Mouse (Mus musculus): ENCODE results near the gene Dcaf15. TPM values are rescaled to one million over a fixed set of nuclear protein-coding genes. Genes with fewer than 3 reads are reported as not detected.

Gene Dcaf15
- polyA plus RNA-seq, 1 experiment from 2014 or later: 11.6 TPM

DNA sequence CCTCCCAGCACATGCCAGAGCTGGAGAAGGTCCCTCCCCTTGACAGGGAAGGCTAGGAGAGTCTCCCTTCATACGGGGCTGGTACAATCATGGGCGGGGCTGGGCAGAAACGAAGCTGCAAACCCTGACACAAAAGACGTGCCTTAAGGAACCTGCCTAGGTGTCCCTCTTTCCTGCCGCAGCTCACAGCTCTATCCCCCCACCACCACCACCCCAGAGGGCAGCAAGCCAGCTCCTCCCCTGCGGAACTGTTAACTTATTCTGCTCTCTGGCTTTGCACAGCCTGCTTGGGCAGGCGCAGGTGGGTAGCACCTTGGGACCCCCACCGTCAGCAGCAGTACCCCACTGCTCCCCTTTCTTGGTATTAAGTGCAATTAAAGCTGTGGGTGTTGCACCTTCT lies 8.5 kb downstream of the Dcaf15 start:
- no peaks in the 10 kb centered on the region for H3K4me1 ChIP-seq
- peaks cover 95% of the 10 kb centered on the region for H3K36me3 ChIP-seq
- H3K9me3 ChIP-seq (replicated peaks): no peaks in the 10 kb centered on the region
- H3K4me2 ChIP-seq: no peak overlapping the region
- no peak overlapping the region for H3K27ac ChIP-seq
- 60% methylated on average over 8 of the region's 8 CpGs for WGBS
- ATAC-seq (replicated peaks; ENCODE audit: low FRiP score): no peak
- H3K4me3 ChIP-seq (replicated peaks): no peak overlapping the region
- no peaks in the 10 kb centered on the region for H3K27me3 ChIP-seq
- no peak overlapping the region for H3K9ac ChIP-seq

DNA sequence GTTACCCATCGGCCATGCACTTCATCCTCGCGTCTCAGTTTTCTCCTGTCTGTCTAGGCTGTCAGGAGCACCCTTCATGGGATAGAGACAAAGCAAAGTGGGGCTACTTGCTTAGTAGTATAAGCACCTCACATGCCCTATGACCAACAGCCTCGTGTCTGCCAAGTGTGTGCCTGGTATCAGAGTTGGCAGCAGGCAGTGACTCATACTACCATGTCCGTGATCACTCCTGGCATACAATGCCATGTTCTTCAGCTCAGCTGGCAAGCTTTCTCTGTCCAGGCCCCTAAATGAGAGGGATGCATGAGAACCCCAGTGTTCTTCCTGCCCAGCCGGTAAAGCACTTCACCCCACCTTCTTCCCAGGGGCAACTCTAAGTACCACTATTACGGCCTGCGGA lies 14.0 kb downstream of the Dcaf15 start:
- Histone ChIP-seq H3K36me3 (peaks cover 95% of the 10 kb centered on the region), H3K27me3 (no peaks in the 10 kb centered on the region), H3K27ac (no peak overlapping the region), H3K4me3 (replicated peaks) (no peak overlapping the region), H3K4me2 (no peak overlapping the region), H3K9ac (no peak overlapping the region), H3K4me1 (no peaks in the 10 kb centered on the region), H3K9me3 (replicated peaks) (no peaks in the 10 kb centered on the region)
- ATAC-seq (replicated peaks; ENCODE audit: low FRiP score): no peak
- WGBS: 91% methylated on average over 8 of the region's 8 CpGs

DNA sequence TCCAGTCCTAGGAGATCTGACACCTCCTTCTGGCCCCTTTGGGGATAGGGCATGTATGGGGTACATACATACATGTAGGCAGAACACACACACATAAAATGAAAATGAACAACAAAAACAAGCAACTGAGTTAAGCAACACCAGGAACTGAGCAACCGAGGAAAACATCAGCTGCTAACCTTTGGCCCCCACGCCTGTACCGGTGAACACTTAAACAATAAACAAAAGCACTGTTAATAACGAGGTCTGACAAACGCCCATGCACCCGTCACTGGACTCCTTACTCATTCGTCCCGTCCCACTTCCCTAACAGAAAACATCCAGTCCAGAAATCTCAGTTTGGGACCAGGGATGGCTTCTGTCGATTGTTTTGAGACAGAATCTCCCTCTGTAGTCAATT lies 15.3 kb downstream of the Dcaf15 start:
- ATAC-seq (replicated peaks; ENCODE audit: low FRiP score): no peak
- no peak overlapping the region for H3K9ac ChIP-seq
- 75% methylated on average over 9 of the region's 9 CpGs for WGBS
- H3K4me3 ChIP-seq (replicated peaks): no peak overlapping the region
- no peaks in the 10 kb centered on the region for H3K27me3 ChIP-seq
- peaks cover 93% of the 10 kb centered on the region for H3K36me3 ChIP-seq
- H3K4me1 ChIP-seq: 0 out of 2 replicates have a peak, but pooled peaks cover 5% of the 10 kb centered on the region
- no peak overlapping the region for H3K27ac ChIP-seq
- no peak overlapping the region for H3K4me2 ChIP-seq
- no peaks in the 10 kb centered on the region for H3K9me3 ChIP-seq (replicated peaks)

DNA sequence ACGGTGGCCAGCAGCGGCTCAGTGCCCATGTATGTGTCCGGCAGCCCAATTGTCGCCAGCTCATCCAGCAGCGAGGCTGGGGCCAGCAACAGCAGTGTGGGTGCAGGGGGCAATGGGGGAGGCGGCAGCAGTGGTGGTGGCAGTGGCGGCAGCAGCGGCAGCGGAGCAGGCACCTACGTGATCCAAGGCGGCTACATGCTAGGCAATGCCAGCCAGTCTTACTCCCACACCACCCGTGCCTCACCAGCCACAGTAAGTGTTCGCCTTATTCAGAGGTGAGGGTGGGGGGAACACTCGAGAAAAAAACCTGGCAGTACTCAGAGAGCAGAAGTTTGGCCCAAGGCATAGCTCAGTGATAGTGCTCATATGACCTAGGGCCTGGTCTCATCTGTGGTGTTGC lies 16.7 kb downstream of the Dcaf15 start:
- Histone ChIP-seq H3K27me3 (no peaks in the 10 kb centered on the region), H3K4me2 (no peak overlapping the region), H3K9me3 (replicated peaks) (no peaks in the 10 kb centered on the region), H3K27ac (no peak overlapping the region), H3K4me3 (replicated peaks) (no peak overlapping the region), H3K4me1 (0 out of 2 replicates have a peak, but pooled peaks cover 5% of the 10 kb centered on the region), H3K36me3 (peaks cover 94% of the 10 kb centered on the region), H3K9ac (no peak overlapping the region)
- 95% methylated on average over 14 of the region's 14 CpGs for WGBS
- ATAC-seq (replicated peaks; ENCODE audit: low FRiP score): no peak

DNA sequence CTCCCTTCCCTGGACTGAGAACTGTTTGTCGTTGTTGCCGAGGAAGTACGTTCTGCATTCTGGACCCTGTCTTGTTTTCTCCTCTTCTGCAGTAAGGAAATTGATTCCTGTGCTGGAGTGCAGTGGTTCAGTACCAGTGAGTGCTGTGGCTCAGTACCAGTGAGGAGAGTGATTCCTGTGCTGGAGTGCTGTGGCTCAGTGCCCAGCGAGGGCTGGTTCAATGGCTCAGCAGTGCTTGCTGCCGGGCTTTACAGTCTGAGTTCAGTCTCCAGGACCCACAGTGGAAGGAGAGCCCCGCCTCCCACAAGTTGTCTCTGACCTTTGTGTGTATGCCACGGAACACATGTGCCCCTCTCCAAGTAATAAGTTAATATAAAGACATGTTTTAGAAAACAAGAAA lies 17.4 kb downstream of the Dcaf15 start:
- Histone ChIP-seq H3K27me3 (no peaks in the 10 kb centered on the region), H3K4me1 (0 out of 2 replicates have a peak, but pooled peaks cover 5% of the 10 kb centered on the region), H3K9me3 (replicated peaks) (no peaks in the 10 kb centered on the region), H3K36me3 (peaks cover 94% of the 10 kb centered on the region), H3K27ac (no peak overlapping the region), H3K9ac (no peak overlapping the region), H3K4me2 (no peak overlapping the region), H3K4me3 (replicated peaks) (no peak overlapping the region)
- no peak for ATAC-seq (replicated peaks; ENCODE audit: low FRiP score)
- 88% methylated on average over 7 of the region's 7 CpGs for WGBS

DNA sequence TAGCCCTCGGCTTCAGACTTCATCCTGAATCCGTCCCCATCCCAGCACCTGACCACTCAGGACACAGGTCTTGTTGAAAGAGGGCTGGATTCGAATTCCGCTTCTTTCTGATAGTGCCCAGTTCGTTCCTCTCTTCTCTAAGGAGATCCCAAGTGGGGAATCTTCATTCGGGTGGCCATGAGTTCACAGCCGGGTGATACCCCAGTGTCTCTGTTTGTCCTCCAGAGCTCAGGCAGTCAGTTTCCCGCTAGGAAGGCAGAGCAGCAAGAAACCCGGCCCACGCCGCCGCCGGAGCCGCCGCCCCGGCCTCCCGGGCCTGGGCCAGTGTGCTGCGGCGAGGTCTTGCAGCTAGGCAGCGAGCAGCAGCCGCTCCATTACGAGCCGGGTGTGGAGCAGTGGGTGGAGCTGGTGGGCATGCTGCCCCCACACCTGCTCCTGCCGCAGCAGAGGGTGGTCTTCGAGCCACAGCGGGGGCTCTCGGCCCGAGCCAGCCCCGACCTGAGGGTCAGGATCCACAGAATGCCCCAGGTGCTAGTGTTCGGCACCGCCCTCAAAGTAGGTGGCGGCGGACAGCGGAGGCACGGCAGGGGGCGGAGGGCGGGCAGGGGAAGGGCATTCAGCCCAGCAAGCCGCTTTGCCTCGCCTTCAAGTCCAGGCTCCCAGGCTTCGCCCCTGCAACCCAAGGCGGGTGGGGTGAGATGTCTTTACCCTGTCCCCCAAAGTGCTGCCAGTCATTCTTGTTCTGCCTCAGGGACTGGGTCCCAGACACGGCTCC lies 20.0 kb downstream of the Dcaf15 start:
- Histone ChIP-seq H3K9me3 (replicated peaks) (no peaks in the 10 kb centered on the region), H3K4me2 (0 out of 2 replicates have a peak overlapping the region, but pooled peaks have one; percentile 23), H3K27me3 (no peaks in the 10 kb centered on the region), H3K36me3 (peaks cover 94% of the 10 kb centered on the region), H3K4me3 (replicated peaks) (no peak overlapping the region), H3K4me1 (0 out of 2 replicates have a peak, but pooled peaks cover 5% of the 10 kb centered on the region), H3K27ac (no peak overlapping the region), H3K9ac (no peak overlapping the region)
- WGBS: 54% methylated on average over 42 of the region's 42 CpGs
- ATAC-seq (replicated peaks; ENCODE audit: low FRiP score): no peak

DNA sequence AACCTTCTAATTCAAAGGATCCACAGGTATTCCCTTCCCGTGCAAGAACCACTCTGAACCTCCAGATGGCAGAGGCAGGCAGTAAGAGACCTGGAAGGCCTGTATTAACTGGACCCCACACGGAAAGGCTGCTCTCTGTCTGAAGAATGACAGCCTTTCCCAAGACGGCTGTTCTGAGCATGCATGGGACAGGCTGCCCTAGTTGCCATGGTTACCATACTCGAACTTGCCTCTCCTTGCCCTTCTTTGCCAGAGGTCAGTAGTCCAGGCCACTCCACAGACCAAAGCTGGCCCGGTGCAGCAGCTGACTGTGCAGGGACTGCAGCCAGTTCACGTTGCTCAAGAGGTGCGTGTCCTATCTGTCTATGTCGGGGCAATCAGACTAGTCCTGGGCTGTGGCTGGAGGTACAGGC lies 20.7 kb downstream of the Dcaf15 start:
- Histone ChIP-seq H3K4me1 (0 out of 2 replicates have a peak, but pooled peaks cover 5% of the 10 kb centered on the region), H3K36me3 (peaks cover 91% of the 10 kb centered on the region), H3K27ac (no peak overlapping the region), H3K9me3 (replicated peaks) (no peaks in the 10 kb centered on the region), H3K4me2 (no peak overlapping the region), H3K27me3 (no peaks in the 10 kb centered on the region), H3K9ac (no peak overlapping the region), H3K4me3 (replicated peaks) (no peak overlapping the region)
- WGBS: 30% methylated on average over 8 of the region's 8 CpGs
- ATAC-seq (replicated peaks; ENCODE audit: low FRiP score): peak; percentile 70

DNA sequence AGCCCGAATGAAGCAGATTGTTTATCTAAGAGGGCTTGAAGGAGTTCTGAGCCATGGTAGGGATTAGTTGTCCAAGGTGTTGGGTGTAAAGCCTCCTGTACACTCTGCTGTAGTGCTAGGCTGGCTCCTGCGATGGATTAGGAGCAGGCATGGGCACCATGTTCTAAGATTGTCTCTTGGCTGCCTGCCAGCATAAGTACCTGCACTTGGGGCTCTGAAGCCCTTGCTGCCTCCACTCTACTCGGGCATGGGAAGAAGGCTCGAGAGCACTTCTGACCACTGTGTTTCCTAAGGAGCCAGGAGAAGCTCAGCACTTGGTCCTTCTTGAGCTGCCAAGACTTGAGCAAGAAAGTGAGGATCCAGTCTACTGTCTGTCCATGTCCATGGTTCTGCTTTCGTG lies 25.4 kb downstream of the Dcaf15 start:
- Histone ChIP-seq H3K4me3 (replicated peaks) (no peak overlapping the region), H3K27me3 (no peaks in the 10 kb centered on the region), H3K27ac (no peak overlapping the region), H3K4me1 (peaks cover 17% of the 10 kb centered on the region; the same call in 1 of the 2 replicates), H3K36me3 (peaks cover 66% of the 10 kb centered on the region), H3K9me3 (replicated peaks) (no peaks in the 10 kb centered on the region), H3K4me2 (no peak overlapping the region), H3K9ac (no peak overlapping the region)
- 83% methylated on average over 5 of the region's 5 CpGs for WGBS
- no peak for ATAC-seq (replicated peaks; ENCODE audit: low FRiP score)

DNA sequence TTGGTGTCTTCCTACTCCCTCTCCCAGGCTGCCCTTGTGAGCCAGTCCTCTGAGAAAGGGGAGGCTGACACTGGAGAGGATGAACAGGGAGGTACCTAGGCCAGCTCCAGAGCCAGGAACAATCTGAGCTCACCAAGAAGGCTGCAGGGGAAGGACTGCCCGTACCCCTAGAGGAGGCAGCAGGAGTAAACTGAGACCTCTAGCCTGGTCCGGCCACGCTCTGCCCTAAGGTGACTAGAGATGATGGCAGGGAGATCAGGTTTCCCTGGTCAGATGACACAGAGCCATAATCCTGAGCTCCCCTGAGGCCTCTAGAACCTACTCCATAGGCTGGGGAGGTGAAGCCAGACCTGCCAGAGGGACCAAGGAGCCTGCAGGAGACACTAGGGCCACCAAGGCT lies 27.7 kb downstream of the Dcaf15 start:
- H3K27ac ChIP-seq: no peak overlapping the region
- ATAC-seq (replicated peaks; ENCODE audit: low FRiP score): 0 out of 2 replicates have a peak, but pooled peaks have one; percentile 15
- WGBS: 38% methylated on average over 3 of the region's 3 CpGs

DNA sequence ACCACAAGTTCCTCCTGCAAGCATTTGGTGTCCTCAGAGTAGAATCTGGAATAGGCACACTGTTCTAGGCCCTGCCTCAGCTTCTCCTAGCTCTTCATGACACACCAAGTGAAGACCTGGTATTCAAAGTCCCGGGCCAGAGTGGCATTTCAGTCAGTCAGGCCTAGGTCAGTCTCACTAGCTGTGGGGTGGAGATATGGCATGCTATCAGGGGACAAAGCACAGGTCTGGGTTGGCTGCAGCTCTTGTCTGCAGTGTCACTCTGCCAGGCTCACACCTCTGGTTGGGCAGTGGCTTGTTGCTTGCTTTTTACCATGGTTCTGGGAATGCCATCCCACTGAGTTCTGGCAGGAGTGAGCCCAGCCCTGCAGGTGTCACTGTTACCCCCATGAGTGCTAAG lies 28.2 kb downstream of the Dcaf15 start:
- ATAC-seq (replicated peaks; ENCODE audit: low FRiP score): no peak

More for the DNA sequence above, 27.7 kb downstream of the Dcaf15 start:
- H3K36me3 ChIP-seq: peaks cover 46% of the 10 kb centered on the region
- no peaks in the 10 kb centered on the region for H3K27me3 ChIP-seq
- no peaks in the 10 kb centered on the region for H3K9me3 ChIP-seq (replicated peaks)
- no peak overlapping the region for H3K4me3 ChIP-seq (replicated peaks)
- no peak overlapping the region for H3K9ac ChIP-seq
- H3K4me1 ChIP-seq: peaks cover 36% of the 10 kb centered on the region
- no peak overlapping the region for H3K4me2 ChIP-seq

DNA sequence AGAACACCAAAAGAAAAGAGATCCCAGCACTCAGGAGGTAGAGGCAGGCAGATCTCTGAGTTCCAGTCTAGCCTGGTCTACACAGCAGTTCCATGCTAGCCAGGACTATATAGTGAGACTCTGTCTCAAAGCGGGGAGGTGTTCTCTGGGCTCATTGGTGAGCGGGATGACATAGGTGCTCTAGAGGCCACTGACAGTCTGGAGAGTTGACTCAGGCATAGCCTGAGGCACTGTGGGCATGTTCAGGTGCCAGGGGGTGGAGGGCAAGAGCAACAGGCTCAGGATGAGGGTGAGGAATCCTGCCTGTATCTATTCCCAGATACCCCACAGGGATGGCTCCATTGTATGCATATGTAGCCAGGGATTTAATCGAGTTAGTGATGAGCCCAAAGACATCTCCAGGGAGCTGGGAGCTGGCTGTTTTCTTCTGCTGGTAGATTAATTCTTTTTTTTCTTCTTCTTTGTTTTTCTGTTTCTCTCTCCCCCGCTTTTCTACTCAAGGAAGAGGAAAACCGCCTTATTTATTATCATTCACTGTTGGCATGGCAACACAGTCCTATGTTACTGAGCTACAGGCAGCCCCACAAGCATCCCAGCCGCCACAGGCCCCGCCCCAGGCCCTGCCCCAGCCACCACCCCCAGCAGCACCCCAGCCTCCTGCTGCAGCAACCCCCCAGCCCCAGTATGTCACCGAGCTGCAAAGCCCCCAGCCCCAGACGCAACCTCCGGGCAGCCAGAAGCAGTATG lies 31.2 kb downstream of the Dcaf15 start:
- ATAC-seq (replicated peaks; ENCODE audit: low FRiP score): no peak
- Histone ChIP-seq H3K27ac (no peak overlapping the region), H3K9ac (no peak overlapping the region), H3K4me3 (replicated peaks) (no peak overlapping the region), H3K4me1 (peaks cover 68% of the 10 kb centered on the region), H3K27me3 (no peaks in the 10 kb centered on the region), H3K9me3 (replicated peaks) (no peaks in the 10 kb centered on the region), H3K36me3 (peaks cover 17% of the 10 kb centered on the region; the same call in 1 of the 2 replicates), H3K4me2 (no peak overlapping the region)
- WGBS: 56% methylated on average over 10 of the region's 10 CpGs

More for the DNA sequence above, 28.2 kb downstream of the Dcaf15 start:
- Histone ChIP-seq H3K27me3 (no peaks in the 10 kb centered on the region), H3K4me1 (peaks cover 40% of the 10 kb centered on the region), H3K4me2 (no peak overlapping the region), H3K9me3 (replicated peaks) (no peaks in the 10 kb centered on the region), H3K27ac (no peak overlapping the region), H3K4me3 (replicated peaks) (no peak overlapping the region), H3K9ac (no peak overlapping the region), H3K36me3 (peaks cover 43% of the 10 kb centered on the region)
- whole genome bisulfite sequencing: 85% methylated on average over 1 of the region's 1 CpGs

DNA sequence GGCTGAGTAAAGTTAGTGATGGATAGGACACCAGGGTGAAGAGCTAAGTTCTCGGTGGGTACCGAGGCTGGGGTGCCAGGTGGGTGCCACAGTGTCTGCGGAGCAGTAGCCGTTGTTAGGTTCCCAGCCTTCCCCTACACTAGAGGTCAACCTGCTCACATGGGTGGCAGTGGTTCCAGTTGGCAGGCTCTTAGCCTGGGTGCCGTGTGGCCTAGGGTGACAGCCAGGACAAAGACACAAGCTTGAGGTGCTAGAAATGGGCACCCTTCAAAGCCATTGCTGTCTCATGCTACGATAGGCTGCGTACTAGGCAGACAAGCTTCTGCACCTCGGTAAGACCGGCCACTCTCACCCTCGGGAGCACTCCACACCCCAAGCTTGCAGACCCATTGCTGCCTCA lies 32.2 kb downstream of the Dcaf15 start:
- H3K4me2 ChIP-seq: no peak overlapping the region
- 87% methylated on average over 10 of the region's 10 CpGs for WGBS
- 0 out of 2 replicates have a peak overlapping the region, but pooled peaks have one; percentile 32 for H3K27ac ChIP-seq
- H3K27me3 ChIP-seq: no peaks in the 10 kb centered on the region
- H3K4me1 ChIP-seq: peaks cover 78% of the 10 kb centered on the region
- no peak overlapping the region for H3K9ac ChIP-seq
- no peak for ATAC-seq (replicated peaks; ENCODE audit: low FRiP score)
- H3K36me3 ChIP-seq: peaks cover 17% of the 10 kb centered on the region; the same call in 1 of the 2 replicates
- H3K9me3 ChIP-seq (replicated peaks): no peaks in the 10 kb centered on the region
- H3K4me3 ChIP-seq (replicated peaks): no peak overlapping the region

Data from kidney, embryonic 15.5 days (tissue).